Mouse (Mus musculus) embryonic facial prominence, embryonic 12.5 days (tissue): ENCODE measurements at regions not wholly inside any gene's neighbourhood (a gene's known extent, or its start where the extent isn't known, plus 50 kb on each side); places are given as distances from the start of the nearest gene placed in this dataset.

ENCODE experiments used
- ATAC-seq: fragments of 200-750 bp; cut with Nextera tagmentation; 2 replicates; pipeline ENCODE4 v1.8.0; 2017; ENCODE audit not compliant: insufficient number of reproducible peaks, insufficient read depth, low FRiP score, low TSS enrichment
- H3K27ac ChIP-seq: fragments of 300-500 bp; sonication (generic); 2 replicates; pipeline ENCODE4 v1.5.1; 2016; ENCODE audit warnings: mild to moderate bottlenecking
- H3K27me3 ChIP-seq: fragments of 300-500 bp; sonication (generic); 2 replicates; pipeline ENCODE4 v1.6.1; 2016; ENCODE audit warnings: mild to moderate bottlenecking, moderate library complexity
- H3K36me3 ChIP-seq: fragments of 300-500 bp; sonication (generic); 2 replicates; pipeline ENCODE4 v1.6.1; 2016; ENCODE audit warnings: mild to moderate bottlenecking
- H3K4me1 ChIP-seq: fragments of 300-500 bp; sonication (generic); 2 replicates; pipeline ENCODE4 v1.6.1; 2016
- H3K4me2 ChIP-seq: fragments of 300-500 bp; sonication (generic); replicated peaks from 2 replicates; pipeline ENCODE4 v1.6.1; 2016; ENCODE audit warnings: mild to moderate bottlenecking, moderate library complexity
- H3K4me3 ChIP-seq: fragments of 300-500 bp; sonication (generic); 2 replicates; pipeline ENCODE4 v1.5.1; 2016; ENCODE audit warnings: mild to moderate bottlenecking
- H3K9ac ChIP-seq: fragments of 300-500 bp; sonication (generic); 2 replicates; pipeline ENCODE4 v1.6.1; 2016; ENCODE audit warnings: mild to moderate bottlenecking, moderate library complexity
- H3K9me3 ChIP-seq: fragments of 300-500 bp; sonication (generic); 2 replicates; pipeline ENCODE4 v1.6.1; 2016; ENCODE audit warnings: mild to moderate bottlenecking, moderate library complexity
- WGBS: fragments of 180-500 bp; shearing (Covaris S2); methylation state at CpG from one replicate; pipeline ENCODE4 v1.1.7; 2016; 5-methylcytosine and 5-hydroxymethylcytosine counted together

DNA sequence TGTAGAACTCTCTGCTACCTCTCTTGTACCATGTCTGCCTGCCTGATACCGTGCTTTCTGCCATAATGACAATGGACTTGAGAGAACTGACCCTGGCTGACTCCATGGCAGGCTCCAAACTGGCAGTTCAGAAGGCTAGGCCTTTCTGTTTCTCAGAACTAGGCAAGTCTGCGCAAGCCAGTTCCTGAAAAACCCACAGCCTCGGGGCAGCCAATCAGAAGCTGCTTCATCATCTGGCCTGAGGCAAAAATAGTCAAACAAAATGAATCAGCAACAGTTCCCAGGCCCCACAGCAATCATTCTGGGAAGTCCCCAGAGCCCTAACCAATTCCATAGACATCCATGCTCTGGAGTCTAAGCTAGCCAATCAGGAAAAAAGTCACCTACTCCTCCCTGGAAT lies 284.5 kb downstream of the Olfr1505 start:
- WGBS: 79% methylated on average over 3 of the region's 3 CpGs
- no peak overlapping the region for H3K9ac ChIP-seq

DNA sequence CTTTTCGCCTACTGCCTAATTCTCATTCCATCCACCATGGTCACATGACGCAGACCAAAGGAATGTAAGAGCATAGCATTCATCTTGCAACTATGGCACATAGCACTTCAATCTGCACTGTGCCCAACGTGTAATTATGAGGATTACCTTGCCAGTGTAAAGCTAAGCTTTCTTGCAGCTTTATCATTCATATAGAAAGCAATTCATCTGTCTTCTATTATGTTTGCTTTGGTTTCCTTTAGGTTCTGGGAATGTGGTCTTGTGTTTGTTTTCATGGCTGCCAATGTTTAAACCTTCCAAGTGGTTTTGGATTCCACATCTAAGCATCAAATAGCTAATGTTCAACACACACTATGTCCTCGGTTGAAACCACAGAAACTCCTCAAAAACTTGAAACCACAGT lies 307.2 kb downstream of the Olfr1505 start:
- H3K27ac ChIP-seq: no peak overlapping the region
- peaks cover 4% of the 10 kb centered on the region; the same call in 1 of the 2 replicates for H3K4me1 ChIP-seq
- no peaks in the 10 kb centered on the region for H3K27me3 ChIP-seq
- H3K36me3 ChIP-seq: no peaks in the 10 kb centered on the region
- no peak overlapping the region for H3K4me2 ChIP-seq
- WGBS: 40% methylated on average over 4 of the region's 4 CpGs
- H3K9me3 ChIP-seq: no peaks in the 10 kb centered on the region
- no peak overlapping the region for H3K4me3 ChIP-seq
- H3K9ac ChIP-seq: no peak overlapping the region
- ATAC-seq: 0 out of 2 replicates have a peak, but pooled peaks have one; percentile 69

More for the DNA sequence above, 284.5 kb downstream of the Olfr1505 start:
- H3K27ac ChIP-seq: no peak overlapping the region
- no peak overlapping the region for H3K4me3 ChIP-seq
- no peak overlapping the region for H3K4me2 ChIP-seq
- H3K4me1 ChIP-seq: no peaks in the 10 kb centered on the region
- no peaks in the 10 kb centered on the region for H3K9me3 ChIP-seq
- H3K27me3 ChIP-seq: no peaks in the 10 kb centered on the region
- no peaks in the 10 kb centered on the region for H3K36me3 ChIP-seq
- ATAC-seq: no peak

DNA sequence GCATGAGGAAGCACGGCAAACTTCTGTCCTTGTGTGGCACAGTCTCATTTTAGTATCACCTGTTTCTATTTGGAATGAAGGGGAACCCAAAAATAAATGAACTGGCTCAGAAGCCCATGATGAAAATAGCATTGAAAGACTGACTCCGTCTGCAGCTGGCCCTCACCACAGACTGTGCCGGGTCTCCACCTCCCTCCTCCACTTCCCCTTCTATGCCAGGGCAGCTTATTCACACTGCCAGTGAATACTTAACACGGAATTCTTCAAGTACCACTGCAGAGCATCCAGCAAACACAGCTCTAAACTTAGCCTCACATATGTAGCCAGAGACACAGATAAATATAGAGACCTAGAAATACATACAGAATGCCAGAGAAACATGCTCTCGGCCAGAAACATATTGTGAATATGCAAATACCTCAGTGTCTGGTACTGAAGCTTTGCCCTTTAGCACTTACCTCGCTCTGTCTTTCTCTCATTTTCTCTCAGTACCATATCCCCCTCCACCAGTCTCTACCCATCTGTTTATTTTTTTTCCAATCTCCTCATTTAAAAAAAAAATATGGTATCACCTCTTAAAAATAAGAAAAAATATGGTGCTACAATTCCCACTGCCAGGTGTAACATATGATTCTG lies 311.8 kb downstream of the Olfr1505 start:
- Histone ChIP-seq H3K9ac (no peak overlapping the region), H3K4me1 (peaks cover 10% of the 10 kb centered on the region; the same call in 1 of the 2 replicates), H3K4me2 (no peak overlapping the region), H3K27ac (no peak overlapping the region), H3K27me3 (no peaks in the 10 kb centered on the region), H3K9me3 (no peaks in the 10 kb centered on the region), H3K36me3 (no peaks in the 10 kb centered on the region), H3K4me3 (no peak overlapping the region)
- ATAC-seq: no peak
- WGBS: 55% methylated on average over 6 of the region's 6 CpGs

DNA sequence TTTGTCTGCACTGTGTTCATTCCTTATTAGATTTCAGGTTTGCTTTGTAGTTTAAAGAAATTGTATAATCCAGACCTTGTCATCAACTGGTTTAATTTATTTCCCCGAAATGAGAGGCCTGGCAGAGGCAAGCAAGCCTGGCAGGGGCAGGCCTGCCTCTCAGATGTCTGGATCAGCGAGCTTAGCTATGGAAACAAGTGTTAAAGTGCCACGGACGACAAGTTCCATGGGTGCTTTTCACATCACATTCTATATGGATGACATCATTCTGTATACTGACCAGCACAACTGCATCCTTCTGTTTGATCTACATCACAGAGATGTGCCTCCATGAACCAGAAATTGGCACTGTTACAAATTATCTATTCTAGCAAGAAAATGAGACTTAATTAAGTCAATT lies 312.5 kb downstream of the Olfr1505 start:
- no peak overlapping the region for H3K4me3 ChIP-seq
- H3K4me2 ChIP-seq: no peak overlapping the region
- peaks cover 7% of the 10 kb centered on the region; the same call in 1 of the 2 replicates for H3K4me1 ChIP-seq
- H3K27me3 ChIP-seq: no peaks in the 10 kb centered on the region
- H3K9ac ChIP-seq: no peak overlapping the region
- 28% methylated on average over 4 of the region's 4 CpGs for WGBS
- ATAC-seq: no peak
- no peaks in the 10 kb centered on the region for H3K9me3 ChIP-seq
- no peaks in the 10 kb centered on the region for H3K36me3 ChIP-seq
- H3K27ac ChIP-seq: no peak overlapping the region

DNA sequence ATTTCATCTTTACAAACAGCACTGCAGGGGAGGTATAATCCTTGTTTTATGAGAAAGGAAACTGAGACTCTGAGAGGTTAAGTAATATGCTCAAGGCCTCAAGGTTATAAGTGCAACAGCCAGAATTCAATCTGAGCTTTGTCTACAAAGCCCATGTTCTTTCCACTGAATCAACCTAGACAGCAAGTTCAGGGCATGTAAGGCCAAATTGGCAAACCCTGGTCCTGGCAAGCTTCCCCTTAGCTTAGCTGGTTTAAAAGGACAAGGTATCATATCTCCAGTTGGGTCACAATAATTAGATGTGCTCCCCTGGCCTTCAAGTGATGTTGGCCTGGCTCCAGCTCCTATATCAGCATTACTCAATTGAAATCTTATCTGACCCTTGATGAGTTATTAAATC lies 313.2 kb downstream of the Olfr1505 start:
- peaks cover 7% of the 10 kb centered on the region; the same call in 1 of the 2 replicates for H3K4me1 ChIP-seq
- H3K36me3 ChIP-seq: no peaks in the 10 kb centered on the region
- ATAC-seq: no peak
- no peak overlapping the region for H3K4me3 ChIP-seq
- H3K27me3 ChIP-seq: no peaks in the 10 kb centered on the region
- no peak overlapping the region for H3K27ac ChIP-seq
- no peak overlapping the region for H3K4me2 ChIP-seq
- H3K9ac ChIP-seq: no peak overlapping the region
- H3K9me3 ChIP-seq: no peaks in the 10 kb centered on the region

DNA sequence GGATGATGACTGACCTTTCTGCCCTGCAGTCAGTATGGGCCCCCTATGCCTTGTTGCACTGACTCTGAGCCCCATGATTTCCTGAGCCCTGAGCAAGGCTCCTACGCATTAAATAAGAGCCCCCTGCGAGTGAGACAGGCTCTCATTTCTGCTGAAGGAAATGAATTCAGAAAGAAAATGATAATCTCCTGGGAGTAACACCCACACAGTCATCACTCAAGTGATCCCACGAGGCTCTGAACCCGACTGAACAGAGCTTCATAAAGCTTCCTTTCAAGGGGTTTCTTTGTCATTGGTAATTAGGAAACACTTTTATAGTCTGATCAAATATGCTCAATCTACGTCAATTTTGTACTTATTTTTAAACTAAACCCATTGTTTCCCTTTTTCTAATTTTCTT lies 330.2 kb downstream of the Olfr1505 start:
- no peak for ATAC-seq
- Histone ChIP-seq H3K4me1 (peaks cover 6% of the 10 kb centered on the region; the same call in 1 of the 2 replicates), H3K4me3 (no peak overlapping the region), H3K36me3 (no peaks in the 10 kb centered on the region), H3K27ac (no peak overlapping the region), H3K4me2 (no peak overlapping the region), H3K9me3 (no peaks in the 10 kb centered on the region), H3K9ac (no peak overlapping the region), H3K27me3 (0 out of 2 replicates have a peak, but pooled peaks cover 5% of the 10 kb centered on the region)
- WGBS: 54% methylated on average over 5 of the region's 5 CpGs

DNA sequence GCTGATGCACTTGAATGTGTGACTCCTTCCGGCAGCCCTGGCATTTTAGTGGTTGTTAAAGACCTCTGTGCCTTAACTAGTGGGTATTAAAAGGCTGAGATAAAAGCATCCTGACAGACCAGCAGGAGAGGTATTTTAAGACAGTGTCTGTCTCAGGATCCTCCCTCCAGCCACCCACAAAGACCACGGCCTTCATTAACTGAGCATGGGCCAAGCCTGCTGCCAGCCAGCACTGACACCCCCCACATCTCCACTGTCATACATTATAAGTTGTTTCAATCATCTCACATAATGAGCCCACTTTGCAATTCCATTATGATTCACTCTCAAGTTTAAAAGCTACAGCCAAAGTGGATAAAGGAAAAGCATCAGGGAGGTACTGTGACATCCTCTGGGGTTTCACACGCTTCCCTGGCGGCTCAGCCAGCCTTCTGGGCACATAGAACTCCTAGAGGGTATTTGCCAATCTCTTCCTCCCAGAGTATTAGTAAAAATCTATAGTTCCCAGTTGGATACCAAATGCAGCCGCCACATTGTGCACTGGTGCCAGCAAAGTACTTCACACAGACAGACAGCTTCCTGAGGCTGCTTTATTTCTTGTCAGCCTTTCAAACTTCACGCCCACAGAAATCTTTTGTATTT lies 333.8 kb downstream of the Olfr1505 start:
- H3K27me3 ChIP-seq: 0 out of 2 replicates have a peak, but pooled peaks cover 5% of the 10 kb centered on the region
- H3K4me1 ChIP-seq: no peaks in the 10 kb centered on the region
- no peak overlapping the region for H3K4me2 ChIP-seq
- no peak overlapping the region for H3K9ac ChIP-seq
- H3K9me3 ChIP-seq: no peaks in the 10 kb centered on the region
- ATAC-seq: no peak
- H3K4me3 ChIP-seq: no peak overlapping the region
- 69% methylated on average over 6 of the region's 6 CpGs for WGBS
- no peaks in the 10 kb centered on the region for H3K36me3 ChIP-seq
- no peak overlapping the region for H3K27ac ChIP-seq

DNA sequence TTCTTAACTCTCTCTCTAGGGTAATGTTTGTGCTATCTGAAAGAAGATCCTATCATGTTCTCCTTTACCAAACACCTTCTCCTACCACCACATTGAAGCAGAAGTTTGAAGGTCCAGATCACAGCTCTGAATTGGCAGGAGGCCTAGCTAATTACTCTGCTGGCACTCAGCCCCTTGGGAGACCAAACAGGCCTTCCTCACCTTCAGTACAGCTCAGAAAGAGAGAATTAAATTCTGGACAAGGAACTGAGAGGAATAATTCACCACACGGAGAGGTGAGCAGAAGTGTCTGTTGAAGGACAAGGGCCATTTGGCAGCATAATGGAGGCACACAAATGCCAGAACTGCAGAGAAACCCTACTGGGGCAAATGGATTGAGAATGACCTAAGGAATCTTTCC lies 334.6 kb downstream of the Olfr1505 start:
- Histone ChIP-seq H3K36me3 (no peaks in the 10 kb centered on the region), H3K4me3 (no peak overlapping the region), H3K27ac (no peak overlapping the region), H3K4me1 (no peaks in the 10 kb centered on the region), H3K4me2 (no peak overlapping the region), H3K9ac (no peak overlapping the region), H3K27me3 (0 out of 2 replicates have a peak, but pooled peaks cover 5% of the 10 kb centered on the region), H3K9me3 (no peaks in the 10 kb centered on the region)
- ATAC-seq: no peak
- WGBS: 74% methylated on average over 1 of the region's 1 CpGs

DNA sequence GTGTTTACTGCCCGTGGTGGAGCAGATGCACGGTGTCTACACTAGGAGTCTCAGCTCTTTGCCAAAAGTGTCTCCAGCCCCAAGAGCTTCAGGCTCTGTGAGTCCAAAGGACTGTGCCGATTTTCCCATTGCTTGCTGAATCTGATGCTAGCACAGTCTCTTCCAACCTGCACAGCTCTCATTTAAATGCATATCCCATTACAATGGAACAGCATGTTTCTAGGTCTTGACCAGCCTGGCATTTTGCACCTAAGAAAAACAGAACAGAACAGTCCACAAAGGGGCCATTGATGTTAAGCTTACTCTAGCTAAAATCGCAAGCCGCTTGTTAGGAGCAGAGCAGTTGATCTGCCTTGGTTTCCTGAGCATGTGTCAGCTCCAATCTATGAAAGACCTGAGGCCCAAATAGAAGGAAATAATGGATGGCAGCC lies 339.2 kb downstream of the Tle4 start:
- H3K4me1 ChIP-seq: 0 out of 2 replicates have a peak, but pooled peaks cover 3% of the 10 kb centered on the region
- no peak overlapping the region for H3K4me2 ChIP-seq
- no peak overlapping the region for H3K4me3 ChIP-seq
- 13% methylated on average over 5 of the region's 5 CpGs for WGBS
- no peaks in the 10 kb centered on the region for H3K9me3 ChIP-seq
- no peak for ATAC-seq
- no peak overlapping the region for H3K27ac ChIP-seq
- H3K27me3 ChIP-seq: no peaks in the 10 kb centered on the region
- no peak overlapping the region for H3K9ac ChIP-seq
- no peaks in the 10 kb centered on the region for H3K36me3 ChIP-seq

DNA sequence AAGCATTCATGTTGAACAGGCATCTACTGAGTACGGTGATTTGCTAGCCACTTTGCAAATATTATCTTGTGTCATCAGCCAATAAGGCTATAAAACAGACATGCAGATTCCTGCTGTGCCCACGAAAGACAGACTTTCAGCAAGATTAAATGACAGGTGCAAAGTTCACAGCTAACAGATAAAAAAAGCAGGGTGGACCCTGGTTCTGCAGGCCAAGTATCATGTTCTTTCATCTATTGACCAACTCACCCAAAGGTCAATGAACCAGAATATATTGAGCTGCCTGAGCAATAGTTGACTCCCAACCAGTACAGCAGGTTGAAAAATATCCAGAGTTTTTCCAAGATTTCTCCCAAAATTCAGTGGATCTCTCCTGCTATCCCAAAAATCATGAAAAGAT lies 338.6 kb downstream of the Tle4 start:
- H3K36me3 ChIP-seq: no peaks in the 10 kb centered on the region
- no peak for ATAC-seq
- H3K4me3 ChIP-seq: no peak overlapping the region
- H3K4me2 ChIP-seq: no peak overlapping the region
- no peaks in the 10 kb centered on the region for H3K9me3 ChIP-seq
- H3K27me3 ChIP-seq: no peaks in the 10 kb centered on the region
- H3K27ac ChIP-seq: no peak overlapping the region
- H3K4me1 ChIP-seq: 0 out of 2 replicates have a peak, but pooled peaks cover 3% of the 10 kb centered on the region
- 25% methylated on average over 2 of the region's 2 CpGs for WGBS
- no peak overlapping the region for H3K9ac ChIP-seq

DNA sequence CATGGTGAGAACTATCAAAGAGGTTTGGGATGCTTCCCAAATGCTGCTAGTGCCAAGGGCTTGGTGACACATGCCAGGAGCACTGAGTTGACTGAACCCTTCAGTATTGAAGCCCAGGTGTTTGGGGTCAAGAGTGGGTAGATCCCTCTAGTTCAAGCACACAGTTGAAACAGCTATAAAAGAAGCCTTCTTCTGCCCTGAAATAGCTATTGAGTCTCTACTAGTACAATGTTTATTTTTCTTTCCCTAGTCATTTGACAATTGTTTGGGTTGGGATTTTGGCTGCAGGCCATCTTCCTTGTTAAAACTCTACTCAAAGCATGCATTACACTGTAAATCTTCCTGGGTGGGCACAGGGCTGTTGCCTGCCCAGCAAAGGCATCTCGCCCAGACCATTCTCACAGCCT lies 308.5 kb downstream of the Tle4 start:
- H3K36me3 ChIP-seq: no peaks in the 10 kb centered on the region
- WGBS: 56% methylated on average over 1 of the region's 1 CpGs
- ATAC-seq: no peak
- H3K27me3 ChIP-seq: no peaks in the 10 kb centered on the region
- H3K27ac ChIP-seq: no peak overlapping the region
- H3K4me2 ChIP-seq: no peak overlapping the region
- no peaks in the 10 kb centered on the region for H3K9me3 ChIP-seq
- H3K4me1 ChIP-seq: no peaks in the 10 kb centered on the region
- no peak overlapping the region for H3K9ac ChIP-seq
- no peak overlapping the region for H3K4me3 ChIP-seq

DNA sequence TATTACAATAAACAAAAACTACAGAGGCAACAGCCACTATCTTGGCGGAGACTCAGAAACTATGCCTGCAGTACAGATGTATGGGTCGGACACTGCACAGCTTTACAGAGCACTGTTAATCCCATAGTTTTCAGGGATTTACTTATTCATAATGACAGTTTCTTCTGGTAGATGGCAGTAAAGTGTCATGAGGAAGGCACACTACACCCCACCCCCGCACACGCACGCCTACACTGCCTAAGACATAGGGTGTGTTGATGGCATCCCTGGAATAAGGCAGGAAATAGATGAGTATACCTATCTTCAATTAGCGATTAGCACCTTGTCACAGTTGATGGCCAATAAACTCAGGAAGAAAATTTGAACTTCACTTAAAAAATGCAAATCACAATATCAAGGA lies 306.9 kb downstream of the Tle4 start:
- no peak overlapping the region for H3K9ac ChIP-seq
- ATAC-seq: no peak
- no peaks in the 10 kb centered on the region for H3K4me1 ChIP-seq
- H3K9me3 ChIP-seq: no peaks in the 10 kb centered on the region
- H3K27me3 ChIP-seq: no peaks in the 10 kb centered on the region
- no peak overlapping the region for H3K4me2 ChIP-seq
- H3K4me3 ChIP-seq: no peak overlapping the region
- WGBS: 86% methylated on average over 6 of the region's 6 CpGs
- no peaks in the 10 kb centered on the region for H3K36me3 ChIP-seq
- no peak overlapping the region for H3K27ac ChIP-seq
